Mouse (Mus musculus): ENCODE data around the gene Prex1. TPM values are rescaled to one million over a fixed set of nuclear protein-coding genes. Genes with fewer than 3 reads are reported as not detected.
A peak's percentile ranks its signal among the peaks of the same experiment; 100 is the strongest.

Prex1 gene
- polyA plus RNA-seq, 1 experiment from 2014 or later = 12.4 TPM

DNA sequence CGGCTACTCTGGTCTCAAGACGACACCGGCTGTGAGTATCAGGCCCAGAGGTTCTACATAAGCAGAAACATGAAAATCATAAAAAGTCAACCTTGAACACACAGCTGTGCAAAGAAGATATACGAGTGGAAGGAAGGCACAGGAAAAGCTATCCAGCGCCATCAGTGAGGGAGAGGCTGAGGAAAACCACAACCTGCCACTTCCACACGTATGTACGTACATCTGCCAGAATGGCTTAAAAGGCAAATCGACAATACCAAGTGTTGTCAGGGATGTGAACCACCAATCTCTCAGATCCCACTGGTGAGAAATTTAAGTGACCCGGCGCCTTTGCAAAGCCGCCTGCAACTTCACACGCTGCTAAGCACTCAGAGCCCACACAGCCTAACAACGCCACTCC, 47.5 kb downstream of the Prex1 start:
- WGBS = 83% methylated on average over 13 of the region's 13 CpGs

DNA sequence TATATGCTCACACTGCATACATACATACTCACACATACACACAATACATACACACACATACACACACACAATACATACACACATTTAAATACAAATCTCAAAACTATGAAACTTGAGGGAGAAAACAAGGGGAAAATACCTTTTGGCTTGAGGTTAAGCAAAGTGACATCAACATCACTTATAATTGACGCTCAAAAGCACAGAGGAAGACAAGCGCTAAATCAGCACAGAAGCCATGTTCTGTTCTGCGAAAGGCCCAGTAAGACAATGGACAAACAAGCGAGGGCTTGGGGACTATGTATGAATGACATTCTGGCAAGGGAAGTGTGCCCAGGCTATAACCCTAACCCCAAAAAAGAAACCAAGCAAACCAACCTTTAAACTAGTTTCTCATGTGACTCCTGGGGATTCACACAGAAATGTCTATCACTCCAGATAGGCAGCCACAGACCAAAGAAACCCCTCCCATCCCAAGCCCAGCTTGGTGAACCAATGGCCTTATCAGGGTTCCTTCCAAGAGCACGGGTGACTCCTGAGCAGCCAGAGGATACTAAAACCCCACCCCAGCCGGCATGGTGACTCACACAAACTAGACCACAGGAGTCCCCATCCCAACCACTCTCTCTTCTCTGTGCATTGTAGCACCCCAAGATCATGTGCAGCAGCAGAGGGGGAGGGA, 48.2 kb downstream of the Prex1 start:
- H3K27ac ChIP-seq = no peak overlapping the region
- peak; percentile 44; the same call in 1 of the 2 replicates for ATAC-seq (ENCODE audit: insufficient read depth, low FRiP score, low read depth)
- no peaks in the 10 kb centered on the region for H3K36me3 ChIP-seq
- H3K4me2 ChIP-seq = no peak overlapping the region
- WGBS = 77% methylated on average over 6 of the region's 6 CpGs
- H3K27me3 ChIP-seq (replicated peaks) = no peaks in the 10 kb centered on the region
- no peak overlapping the region for H3K4me3 ChIP-seq (replicated peaks)
- 0 out of 2 replicates have a peak, but pooled peaks cover 13% of the 10 kb centered on the region for H3K4me1 ChIP-seq
- no peaks in the 10 kb centered on the region for H3K9me3 ChIP-seq
- no peak overlapping the region for H3K9ac ChIP-seq

More for the DNA sequence above, 47.5 kb downstream of the Prex1 start:
- Histone ChIP-seq H3K4me1 (0 out of 2 replicates have a peak, but pooled peaks cover 13% of the 10 kb centered on the region), H3K27ac (no peak overlapping the region), H3K9ac (no peak overlapping the region), H3K36me3 (no peaks in the 10 kb centered on the region), H3K4me3 (replicated peaks) (no peak overlapping the region), H3K9me3 (no peaks in the 10 kb centered on the region), H3K4me2 (no peak overlapping the region), H3K27me3 (replicated peaks) (no peaks in the 10 kb centered on the region)
- ATAC-seq (ENCODE audit: insufficient read depth, low FRiP score, low read depth) = no peak

DNA sequence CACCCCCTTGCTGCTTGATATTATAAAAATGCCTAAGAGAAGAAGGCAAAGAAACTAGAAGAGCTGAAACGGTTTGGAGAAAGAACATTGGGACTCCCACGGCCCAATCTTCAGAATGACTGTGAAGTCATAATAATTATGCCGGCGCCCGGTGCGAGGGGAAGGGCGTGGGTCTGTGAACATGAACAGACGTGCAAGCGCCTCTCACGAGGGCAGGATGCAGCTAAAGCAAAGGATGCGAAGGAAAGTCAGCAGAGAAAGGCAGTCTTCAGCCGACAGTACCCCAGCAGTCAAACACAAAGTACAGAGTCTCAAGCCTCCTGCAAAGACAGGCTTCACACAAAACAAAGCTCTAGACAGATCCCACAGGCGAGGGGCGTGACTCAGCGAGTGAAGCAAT, 49.1 kb downstream of the Prex1 start:
- H3K4me2 ChIP-seq = no peak overlapping the region
- 0 out of 2 replicates have a peak, but pooled peaks cover 13% of the 10 kb centered on the region for H3K4me1 ChIP-seq
- no peak overlapping the region for H3K4me3 ChIP-seq (replicated peaks)
- H3K9ac ChIP-seq = no peak overlapping the region
- no peaks in the 10 kb centered on the region for H3K9me3 ChIP-seq
- no peak overlapping the region for H3K27ac ChIP-seq
- ATAC-seq (ENCODE audit: insufficient read depth, low FRiP score, low read depth) = no peak
- no peaks in the 10 kb centered on the region for H3K27me3 ChIP-seq (replicated peaks)
- H3K36me3 ChIP-seq = no peaks in the 10 kb centered on the region
- WGBS = 81% methylated on average over 15 of the region's 15 CpGs

- no peaks in the 10 kb centered on the region for H3K27me3 ChIP-seq (replicated peaks)
- H3K36me3 ChIP-seq = no peaks in the 10 kb centered on the region
- no peak overlapping the region for H3K4me2 ChIP-seq
- 0 out of 2 replicates have a peak, but pooled peaks cover 13% of the 10 kb centered on the region for H3K4me1 ChIP-seq
- H3K9me3 ChIP-seq = no peaks in the 10 kb centered on the region
- H3K9ac ChIP-seq = no peak overlapping the region
- no peak for ATAC-seq (ENCODE audit: insufficient read depth, low FRiP score, low read depth)
- 84% methylated on average over 9 of the region's 9 CpGs for WGBS
- no peak overlapping the region for H3K27ac ChIP-seq
- H3K4me3 ChIP-seq (replicated peaks) = no peak overlapping the region
Measured at GRCm38 (mm10) chr2:166663250-166663961, 50.2 kb downstream of the Prex1 start.

DNA sequence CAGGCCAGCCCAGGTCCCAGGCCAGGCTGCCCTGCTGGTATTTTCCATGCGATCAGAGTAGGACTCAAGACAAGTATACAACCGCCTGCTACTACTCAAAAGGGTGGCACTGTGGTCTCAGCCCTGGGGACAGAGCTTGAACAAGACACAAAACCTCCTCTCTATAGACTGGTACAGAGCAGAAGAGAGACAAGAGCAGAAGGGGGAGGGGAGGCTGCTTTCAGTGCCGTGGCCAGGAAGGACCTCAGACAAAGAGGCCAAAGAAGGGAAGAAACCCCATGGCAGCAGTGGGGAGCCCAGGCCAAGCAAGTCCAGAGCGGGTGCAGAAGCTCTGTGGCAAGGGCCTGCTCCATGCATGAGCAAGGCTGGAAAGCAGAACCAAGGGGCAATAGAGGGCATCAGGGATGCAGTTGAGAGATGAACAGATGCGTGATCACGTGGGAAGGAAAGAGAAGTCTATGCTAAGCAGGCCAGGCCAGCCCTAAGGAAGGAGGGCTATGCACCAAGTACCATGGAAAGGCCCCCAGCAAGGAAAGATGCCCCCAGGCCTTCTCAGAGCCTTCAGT, 51.0 kb downstream of the Prex1 start:
- 64% methylated on average over 6 of the region's 6 CpGs for WGBS
- H3K4me3 ChIP-seq (replicated peaks) = no peak overlapping the region
- no peak overlapping the region for H3K27ac ChIP-seq
- H3K9me3 ChIP-seq = no peaks in the 10 kb centered on the region
- peaks cover 19% of the 10 kb centered on the region; the same call in 1 of the 2 replicates for H3K4me1 ChIP-seq
- no peaks in the 10 kb centered on the region for H3K27me3 ChIP-seq (replicated peaks)
- no peak for ATAC-seq (ENCODE audit: insufficient read depth, low FRiP score, low read depth)
- H3K36me3 ChIP-seq = no peaks in the 10 kb centered on the region
- H3K9ac ChIP-seq = no peak overlapping the region
- H3K4me2 ChIP-seq = no peak overlapping the region

DNA sequence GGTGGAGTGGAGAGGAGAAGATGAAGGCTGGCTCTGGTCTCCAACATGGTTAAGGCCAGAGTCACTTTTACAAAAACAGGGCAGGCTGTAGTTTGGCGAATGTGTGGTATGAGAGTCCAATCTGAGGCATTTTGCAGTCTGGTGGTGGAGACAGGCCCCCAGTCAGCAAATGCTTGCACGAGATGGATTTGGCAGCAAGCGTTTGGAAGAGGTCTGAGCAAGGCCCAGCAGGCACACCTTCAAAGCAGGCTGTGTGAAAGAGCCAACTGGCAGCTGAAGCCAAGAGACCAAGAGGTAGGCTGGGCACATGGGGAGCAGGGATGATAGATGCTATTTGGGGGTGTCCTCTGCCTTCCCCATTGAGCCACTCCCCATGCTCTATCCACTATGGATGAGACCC, 51.7 kb downstream of the Prex1 start:
- H3K4me1 ChIP-seq = peaks cover 22% of the 10 kb centered on the region; the same call in 1 of the 2 replicates
- no peak overlapping the region for H3K27ac ChIP-seq
- no peak for ATAC-seq (ENCODE audit: insufficient read depth, low FRiP score, low read depth)
- no peak overlapping the region for H3K9ac ChIP-seq
- H3K4me3 ChIP-seq (replicated peaks) = no peak overlapping the region
- no peak overlapping the region for H3K4me2 ChIP-seq
- H3K36me3 ChIP-seq = no peaks in the 10 kb centered on the region
- 60% methylated on average over 3 of the region's 3 CpGs for WGBS
- no peaks in the 10 kb centered on the region for H3K9me3 ChIP-seq
- H3K27me3 ChIP-seq (replicated peaks) = no peaks in the 10 kb centered on the region

DNA sequence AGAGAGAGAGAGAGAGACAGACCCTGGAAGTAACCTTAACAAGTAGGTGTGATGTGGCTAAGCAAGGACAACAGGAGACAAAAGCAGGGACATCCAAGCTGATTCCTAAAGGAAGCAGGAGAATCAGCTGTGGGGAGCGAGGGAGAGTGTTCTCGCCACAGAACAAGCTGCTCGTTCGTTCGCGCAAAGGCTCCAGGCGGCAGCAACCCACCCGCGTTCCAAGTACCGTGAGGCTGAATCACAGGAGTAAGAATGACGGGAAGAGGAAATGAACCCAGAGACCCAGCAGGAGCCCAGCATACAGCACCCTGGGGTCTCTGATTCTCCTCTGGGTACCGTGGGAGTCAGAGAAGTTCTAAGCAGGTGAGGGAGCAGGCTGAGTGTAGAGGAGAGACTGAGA, 52.1 kb downstream of the Prex1 start:
- Histone ChIP-seq H3K4me2 (no peak overlapping the region), H3K36me3 (no peaks in the 10 kb centered on the region), H3K9ac (no peak overlapping the region), H3K27ac (no peak overlapping the region), H3K4me3 (replicated peaks) (no peak overlapping the region), H3K9me3 (no peaks in the 10 kb centered on the region), H3K4me1 (peaks cover 22% of the 10 kb centered on the region), H3K27me3 (replicated peaks) (no peaks in the 10 kb centered on the region)
- 72% methylated on average over 12 of the region's 12 CpGs for WGBS
- no peak for ATAC-seq (ENCODE audit: insufficient read depth, low FRiP score, low read depth)

DNA sequence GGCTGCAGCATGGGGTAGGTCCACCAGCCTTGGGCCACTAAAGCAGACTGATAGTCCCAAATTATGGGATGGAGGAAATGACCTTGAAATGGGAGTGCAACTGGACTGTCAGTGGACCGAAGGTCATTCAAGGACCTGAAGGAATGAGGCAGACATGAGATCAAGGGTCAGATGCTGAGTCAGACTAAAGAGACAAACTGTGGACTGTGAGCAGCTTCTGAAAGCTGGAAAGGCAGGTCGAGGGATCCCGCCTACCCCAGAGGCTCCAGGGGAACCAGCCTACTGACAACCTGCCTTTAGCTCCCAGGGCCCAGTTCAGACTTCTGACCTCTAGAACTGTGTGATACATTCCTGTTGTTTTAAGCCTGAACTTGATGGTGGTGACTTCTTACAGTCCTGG, 55.3 kb downstream of the Prex1 start:
- Histone ChIP-seq H3K9me3 (no peaks in the 10 kb centered on the region), H3K27ac (peak overlapping the region; percentile 68), H3K4me2 (no peak overlapping the region), H3K27me3 (replicated peaks) (no peaks in the 10 kb centered on the region), H3K36me3 (no peaks in the 10 kb centered on the region), H3K4me1 (peaks cover 37% of the 10 kb centered on the region), H3K9ac (no peak overlapping the region), H3K4me3 (replicated peaks) (no peak overlapping the region)
- ATAC-seq (ENCODE audit: insufficient read depth, low FRiP score, low read depth) = no peak
- WGBS = 76% methylated on average over 3 of the region's 3 CpGs

- 56% methylated on average over 10 of the region's 10 CpGs for WGBS
- no peaks in the 10 kb centered on the region for H3K27me3 ChIP-seq (replicated peaks)
- ATAC-seq (ENCODE audit: insufficient read depth, low FRiP score, low read depth) = peak; percentile 37; the same call in 1 of the 2 replicates
Measured at GRCm38 (mm10) chr2:166657451-166658011, 56.1 kb downstream of the Prex1 start.

DNA sequence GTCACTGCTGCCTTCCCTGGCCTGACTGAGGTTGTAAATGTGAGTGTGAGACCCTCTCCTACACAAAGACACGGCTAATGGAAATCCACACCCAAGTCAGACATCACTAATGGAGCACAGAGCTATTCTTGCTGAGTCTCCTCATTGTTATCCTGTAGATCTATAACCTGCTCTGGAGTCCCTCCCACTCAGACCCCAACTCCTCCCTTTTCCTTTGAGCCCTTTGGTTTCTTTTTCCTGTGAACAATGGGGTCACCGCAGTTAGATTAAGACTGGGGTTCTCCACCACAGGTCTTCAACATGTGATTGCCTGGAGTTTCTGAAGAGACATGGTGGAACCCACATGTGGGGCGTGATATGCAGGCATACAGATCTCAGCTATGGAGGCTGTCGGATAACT, 57.0 kb downstream of the Prex1 start:
- H3K4me3 ChIP-seq (replicated peaks) = no peak overlapping the region

More at GRCm38 (mm10) chr2:166657451-166658011, 56.1 kb downstream of the Prex1 start:
- Histone ChIP-seq H3K36me3 (no peaks in the 10 kb centered on the region), H3K4me3 (replicated peaks) (no peak overlapping the region), H3K27ac (peak overlapping the region; percentile 68), H3K9ac (no peak overlapping the region; the same call in 1 of the 2 replicates), H3K9me3 (no peaks in the 10 kb centered on the region), H3K4me2 (no peak overlapping the region), H3K4me1 (peaks cover 31% of the 10 kb centered on the region)

DNA sequence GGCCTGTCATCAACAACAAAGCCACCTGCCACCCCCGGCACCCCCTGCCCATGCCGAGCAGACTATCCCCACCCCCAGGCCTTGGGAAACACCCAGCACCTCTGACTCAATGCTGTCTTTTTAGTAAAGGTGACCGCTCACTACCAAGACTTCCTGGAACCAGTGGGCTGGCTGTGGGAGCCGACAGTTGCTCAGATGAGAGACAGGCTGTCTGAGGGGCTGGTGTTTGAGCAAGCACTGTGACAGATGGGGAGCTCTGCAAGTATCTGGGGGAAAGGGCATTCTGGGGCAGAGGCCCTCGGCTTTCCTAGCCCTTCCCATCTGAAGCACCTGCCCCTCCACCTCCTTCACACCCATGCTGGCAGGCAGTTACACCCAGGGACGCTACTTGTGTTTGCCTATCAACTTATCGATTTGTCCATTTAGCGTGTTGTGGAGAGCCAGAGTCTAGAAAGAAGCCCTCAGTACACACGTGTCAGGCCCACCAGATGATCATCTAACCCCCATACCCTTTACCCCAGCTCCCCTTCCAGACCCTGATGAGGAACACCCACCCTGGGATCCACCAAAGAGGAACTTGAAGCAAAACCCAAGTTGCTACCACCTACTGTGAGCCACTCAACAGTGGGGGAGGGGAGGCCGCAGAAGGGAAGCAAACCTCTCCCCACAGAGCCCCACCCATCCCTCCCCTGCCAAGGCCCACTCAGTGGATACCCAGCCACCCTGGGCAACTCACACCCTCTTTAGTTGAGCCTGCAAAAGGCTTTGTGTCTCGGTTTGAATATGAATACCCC, 57.7 kb downstream of the Prex1 start:
- Histone ChIP-seq H3K9me3 (no peaks in the 10 kb centered on the region), H3K27me3 (replicated peaks) (no peaks in the 10 kb centered on the region), H3K9ac (no peak overlapping the region), H3K27ac (peak overlapping the region; percentile 63), H3K4me2 (peak overlapping the region; percentile 24; the same call in 1 of the 2 replicates), H3K36me3 (no peaks in the 10 kb centered on the region), H3K4me3 (replicated peaks) (no peak overlapping the region), H3K4me1 (peaks cover 31% of the 10 kb centered on the region)
- 40% methylated on average over 11 of the region's 11 CpGs for WGBS
- ATAC-seq (ENCODE audit: insufficient read depth, low FRiP score, low read depth) = 0 out of 2 replicates have a peak, but pooled peaks have one; percentile 2

More for the DNA sequence above, 57.0 kb downstream of the Prex1 start:
- Histone ChIP-seq H3K27ac (peak overlapping the region; percentile 68), H3K4me2 (peak overlapping the region; percentile 24; the same call in 1 of the 2 replicates), H3K9ac (no peak overlapping the region), H3K4me1 (peaks cover 31% of the 10 kb centered on the region), H3K36me3 (no peaks in the 10 kb centered on the region), H3K9me3 (no peaks in the 10 kb centered on the region), H3K27me3 (replicated peaks) (no peaks in the 10 kb centered on the region)
- ATAC-seq (ENCODE audit: insufficient read depth, low FRiP score, low read depth) = no peak
- WGBS = 51% methylated on average over 4 of the region's 4 CpGs
